Mouse (Mus musculus): ENCODE measurements around the gene Pparg. TPM values are rescaled to one million over a fixed set of nuclear protein-coding genes. Genes with fewer than 3 reads are reported as not detected.

Gene Pparg
- polyA plus RNA-seq, 1 experiment from 2014 or later = not detected

DNA sequence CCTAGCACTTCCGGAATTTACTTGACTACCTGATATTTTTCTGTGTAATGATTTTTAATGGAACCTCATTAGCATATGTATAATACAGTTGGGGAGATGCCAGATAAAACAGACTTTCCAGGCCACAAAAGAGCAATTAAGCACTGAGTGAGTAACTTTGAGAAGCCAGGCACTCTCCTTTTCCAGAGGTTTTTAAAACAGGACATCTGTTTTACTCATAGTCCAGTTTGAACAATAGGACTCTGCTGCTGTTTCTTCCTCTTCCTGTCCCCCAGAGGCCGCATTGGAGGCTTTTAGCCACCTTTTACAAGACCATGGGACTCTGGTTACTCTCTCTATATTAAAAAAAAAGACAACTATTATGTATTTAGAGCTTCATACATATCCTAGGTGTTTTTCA lies 72.0 kb downstream of the Pparg start:
- no peak overlapping the region for H3K27ac ChIP-seq
- no peaks in the 10 kb centered on the region for H3K27me3 ChIP-seq
- no peak overlapping the region for H3K9ac ChIP-seq
- no peaks in the 10 kb centered on the region for H3K36me3 ChIP-seq (ENCODE audit: poor library complexity, severe bottlenecking)
- H3K9me3 ChIP-seq (replicated peaks) = no peaks in the 10 kb centered on the region
- H3K4me1 ChIP-seq = peaks cover 4% of the 10 kb centered on the region; the same call in 1 of the 2 replicates
- H3K4me3 ChIP-seq = no peak overlapping the region
- H3K4me2 ChIP-seq = no peak overlapping the region
- ATAC-seq = no peak
- WGBS = 68% methylated on average over 2 of the region's 2 CpGs

- Histone ChIP-seq H3K4me1 (peaks cover 4% of the 10 kb centered on the region; the same call in 1 of the 2 replicates), H3K4me3 (no peak overlapping the region), H3K9ac (no peak overlapping the region), H3K4me2 (no peak overlapping the region), H3K27me3 (no peaks in the 10 kb centered on the region), H3K9me3 (replicated peaks) (no peaks in the 10 kb centered on the region), H3K36me3 (ENCODE audit: poor library complexity, severe bottlenecking) (no peaks in the 10 kb centered on the region), H3K27ac (no peak overlapping the region)
- ATAC-seq = no peak
- 92% methylated on average over 1 of the region's 1 CpGs for WGBS
Measured at GRCm38 (mm10) chr6:115434054-115434453, 73.3 kb downstream of the Pparg start.

DNA sequence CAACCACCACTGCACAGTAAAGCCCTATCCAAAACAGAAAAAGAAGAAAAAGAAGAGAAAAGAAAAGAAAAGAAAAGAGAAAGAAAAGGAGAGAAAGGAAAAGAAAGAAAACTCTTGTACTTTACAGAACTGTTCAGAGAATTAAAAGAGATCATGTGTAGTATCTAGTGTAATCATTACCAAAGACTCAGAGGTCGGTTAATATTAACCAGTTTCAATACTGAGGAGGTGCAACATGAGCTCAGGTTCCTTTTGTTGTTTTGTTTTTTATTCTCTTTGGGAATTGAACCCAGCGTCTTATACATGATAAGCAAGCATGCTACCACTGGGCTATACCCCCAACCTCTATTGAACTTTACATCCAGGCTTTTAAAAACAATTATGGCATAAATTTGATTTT lies 74.1 kb downstream of the Pparg start:
- Histone ChIP-seq H3K9me3 (replicated peaks) (no peaks in the 10 kb centered on the region), H3K4me3 (no peak overlapping the region), H3K4me2 (no peak overlapping the region), H3K4me1 (peaks cover 4% of the 10 kb centered on the region; the same call in 1 of the 2 replicates), H3K27me3 (no peaks in the 10 kb centered on the region), H3K36me3 (ENCODE audit: poor library complexity, severe bottlenecking) (no peaks in the 10 kb centered on the region), H3K9ac (no peak overlapping the region), H3K27ac (no peak overlapping the region)
- ATAC-seq = no peak
- WGBS = 83% methylated on average over 2 of the region's 2 CpGs

DNA sequence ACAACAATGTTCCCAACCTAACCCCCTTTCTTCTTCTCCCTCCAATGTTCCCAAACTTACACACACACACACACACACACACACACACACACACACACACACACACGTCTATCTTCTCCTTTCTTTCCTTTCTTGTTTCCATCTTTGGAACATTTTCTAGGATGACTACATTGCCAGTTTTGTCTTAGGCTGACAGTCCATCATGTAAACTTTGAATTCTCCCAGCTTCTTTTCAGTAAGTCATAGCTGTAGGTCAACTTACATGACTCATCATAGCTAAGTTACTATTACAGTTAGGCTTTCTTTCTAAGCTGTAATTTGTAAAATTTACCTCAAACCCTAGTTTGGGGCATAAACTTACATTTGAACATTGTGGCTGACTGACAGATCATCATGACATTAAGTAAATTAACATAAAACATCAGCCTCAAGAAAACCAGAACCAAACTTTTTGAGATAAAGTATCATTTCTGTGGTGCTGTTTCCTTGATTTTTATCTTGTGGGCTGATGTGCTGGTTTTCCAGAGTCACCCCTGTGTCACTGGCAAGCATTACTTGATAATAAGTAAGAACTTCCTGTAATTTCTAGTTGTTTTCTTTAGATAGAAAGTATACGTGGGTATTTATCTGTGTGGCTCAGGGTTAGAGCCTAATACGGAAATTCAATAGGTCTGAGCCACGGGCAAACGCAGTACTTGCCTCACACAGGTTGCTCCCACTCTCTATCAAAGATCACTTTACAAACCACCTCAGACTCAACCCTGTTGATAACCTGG lies 79.7 kb downstream of the Pparg start:
- ATAC-seq = no peak
- no peaks in the 10 kb centered on the region for H3K36me3 ChIP-seq (ENCODE audit: poor library complexity, severe bottlenecking)
- no peak overlapping the region for H3K4me2 ChIP-seq
- no peak overlapping the region for H3K4me3 ChIP-seq
- no peaks in the 10 kb centered on the region for H3K9me3 ChIP-seq (replicated peaks)
- no peaks in the 10 kb centered on the region for H3K4me1 ChIP-seq
- WGBS = 83% methylated on average over 5 of the region's 5 CpGs
- H3K9ac ChIP-seq = no peak overlapping the region
- H3K27ac ChIP-seq = no peak overlapping the region
- no peaks in the 10 kb centered on the region for H3K27me3 ChIP-seq

- no peaks in the 10 kb centered on the region for H3K4me1 ChIP-seq
- H3K27ac ChIP-seq = no peak overlapping the region
- no peak for ATAC-seq
- 79% methylated on average over 1 of the region's 1 CpGs for WGBS
- H3K4me3 ChIP-seq = no peak overlapping the region
- H3K9ac ChIP-seq = no peak overlapping the region
- H3K36me3 ChIP-seq (ENCODE audit: poor library complexity, severe bottlenecking) = no peaks in the 10 kb centered on the region
- no peaks in the 10 kb centered on the region for H3K9me3 ChIP-seq (replicated peaks)
- H3K27me3 ChIP-seq = no peaks in the 10 kb centered on the region
- no peak overlapping the region for H3K4me2 ChIP-seq
Measured at GRCm38 (mm10) chr6:115452501-115452900, 91.8 kb downstream of the Pparg start.

DNA sequence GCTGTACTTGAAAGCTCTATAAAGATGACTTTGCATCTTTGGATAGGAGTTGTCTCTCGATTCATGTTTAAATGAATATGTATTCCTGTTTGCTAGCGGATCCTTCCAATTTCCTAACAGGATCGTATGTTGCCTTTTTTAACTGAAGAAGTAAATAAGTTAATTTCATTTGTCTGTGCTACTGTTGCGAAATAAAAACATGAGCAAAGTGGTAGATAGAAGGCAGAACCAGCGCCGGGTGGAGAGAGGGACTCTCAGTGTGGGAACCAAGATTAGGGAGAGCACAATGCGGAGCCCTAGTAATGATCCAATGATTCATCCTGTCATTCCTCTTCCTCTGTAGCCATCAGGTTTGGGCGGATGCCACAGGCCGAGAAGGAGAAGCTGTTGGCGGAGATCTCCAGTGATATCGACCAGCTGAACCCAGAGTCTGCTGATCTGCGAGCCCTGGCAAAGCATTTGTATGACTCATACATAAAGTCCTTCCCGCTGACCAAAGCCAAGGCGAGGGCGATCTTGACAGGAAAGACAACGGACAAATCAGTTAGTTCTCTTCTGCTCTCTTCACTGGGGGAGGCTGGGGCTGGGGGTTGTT lies 102.1 kb downstream of the Pparg start:
- Histone ChIP-seq H3K4me3 (no peak overlapping the region), H3K9ac (no peak overlapping the region), H3K36me3 (ENCODE audit: poor library complexity, severe bottlenecking) (no peaks in the 10 kb centered on the region), H3K27me3 (no peaks in the 10 kb centered on the region), H3K27ac (no peak overlapping the region), H3K4me2 (no peak overlapping the region), H3K9me3 (replicated peaks) (no peaks in the 10 kb centered on the region; the same call in 1 of the 2 replicates), H3K4me1 (no peaks in the 10 kb centered on the region; the same call in 1 of the 2 replicates)
- 90% methylated on average over 16 of the region's 16 CpGs for WGBS
- no peak for ATAC-seq

GRCm38 (mm10) chr6:115463338-115463737 lies 102.6 kb downstream of the Pparg start:
- H3K9me3 ChIP-seq (replicated peaks) = no peaks in the 10 kb centered on the region; the same call in 1 of the 2 replicates
- WGBS = 85% methylated on average over 2 of the region's 2 CpGs
- no peaks in the 10 kb centered on the region for H3K27me3 ChIP-seq
- no peak overlapping the region for H3K4me3 ChIP-seq
- no peaks in the 10 kb centered on the region for H3K36me3 ChIP-seq (ENCODE audit: poor library complexity, severe bottlenecking)
- H3K9ac ChIP-seq = no peak overlapping the region
- H3K4me2 ChIP-seq = no peak overlapping the region
- ATAC-seq = no peak
- no peaks in the 10 kb centered on the region; the same call in 1 of the 2 replicates for H3K4me1 ChIP-seq
- H3K27ac ChIP-seq = no peak overlapping the region

- no peak for ATAC-seq
- no peak overlapping the region for H3K4me2 ChIP-seq
- no peaks in the 10 kb centered on the region for H3K36me3 ChIP-seq (ENCODE audit: poor library complexity, severe bottlenecking)
- 29% methylated on average over 3 of the region's 3 CpGs for WGBS
- no peak overlapping the region for H3K4me3 ChIP-seq
- H3K9me3 ChIP-seq (replicated peaks) = no peaks in the 10 kb centered on the region
- peaks cover 7% of the 10 kb centered on the region for H3K4me1 ChIP-seq
- no peak overlapping the region for H3K9ac ChIP-seq
- no peaks in the 10 kb centered on the region for H3K27me3 ChIP-seq
- no peak overlapping the region for H3K27ac ChIP-seq
Measured at GRCm38 (mm10) chr6:115464661-115465060, 103.9 kb downstream of the Pparg start.

DNA sequence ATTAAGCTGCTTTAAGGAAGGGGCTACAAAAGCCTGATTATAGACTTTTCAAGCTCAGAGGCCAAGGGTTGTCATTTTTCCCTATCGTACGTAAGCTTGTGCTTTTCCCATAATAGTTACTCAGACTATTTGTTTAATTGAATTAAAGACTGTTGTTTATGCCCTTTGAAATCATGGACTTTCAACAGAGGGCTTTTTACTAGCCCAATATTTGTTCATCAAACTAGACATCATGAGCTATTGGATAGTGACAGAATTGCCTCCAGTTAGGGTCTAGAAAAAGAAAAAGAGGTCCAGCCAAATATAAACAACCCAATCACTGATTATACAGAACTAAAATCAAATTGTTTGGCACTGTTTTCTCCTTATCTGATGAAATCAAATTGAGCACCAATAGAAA lies 104.7 kb downstream of the Pparg start:
- H3K27ac ChIP-seq = no peak overlapping the region
- H3K4me1 ChIP-seq = peaks cover 13% of the 10 kb centered on the region
- H3K9ac ChIP-seq = no peak overlapping the region
- H3K9me3 ChIP-seq (replicated peaks) = no peaks in the 10 kb centered on the region
- no peak overlapping the region for H3K4me3 ChIP-seq
- no peak for ATAC-seq
- no peaks in the 10 kb centered on the region for H3K36me3 ChIP-seq (ENCODE audit: poor library complexity, severe bottlenecking)
- 32% methylated on average over 2 of the region's 2 CpGs for WGBS
- H3K4me2 ChIP-seq = no peak overlapping the region
- no peaks in the 10 kb centered on the region for H3K27me3 ChIP-seq

- H3K4me1 ChIP-seq = peaks cover 13% of the 10 kb centered on the region
- no peaks in the 10 kb centered on the region for H3K27me3 ChIP-seq
- H3K4me3 ChIP-seq = no peak overlapping the region
- no peak overlapping the region for H3K4me2 ChIP-seq
- no peaks in the 10 kb centered on the region for H3K9me3 ChIP-seq (replicated peaks)
- 18% methylated on average over 4 of the region's 4 CpGs for WGBS
- H3K36me3 ChIP-seq (ENCODE audit: poor library complexity, severe bottlenecking) = no peaks in the 10 kb centered on the region
- ATAC-seq = peak; percentile 50; the same call in 1 of the 2 replicates
- no peak overlapping the region for H3K27ac ChIP-seq
- no peak overlapping the region for H3K9ac ChIP-seq
Measured at GRCm38 (mm10) chr6:115465876-115466275, 105.1 kb downstream of the Pparg start.

- no peak overlapping the region for H3K4me3 ChIP-seq
- no peaks in the 10 kb centered on the region for H3K36me3 ChIP-seq (ENCODE audit: poor library complexity, severe bottlenecking)
- H3K27me3 ChIP-seq = no peaks in the 10 kb centered on the region
- 74% methylated on average over 3 of the region's 3 CpGs for WGBS
- H3K9ac ChIP-seq = no peak overlapping the region
- peaks cover 13% of the 10 kb centered on the region for H3K4me1 ChIP-seq
- ATAC-seq = no peak
- no peaks in the 10 kb centered on the region for H3K9me3 ChIP-seq (replicated peaks)
- H3K4me2 ChIP-seq = no peak overlapping the region
- H3K27ac ChIP-seq = no peak overlapping the region
Measured at GRCm38 (mm10) chr6:115466601-115467000, 105.8 kb downstream of the Pparg start.

- no peaks in the 10 kb centered on the region for H3K36me3 ChIP-seq (ENCODE audit: poor library complexity, severe bottlenecking)
- no peak overlapping the region for H3K4me3 ChIP-seq
- no peak overlapping the region for H3K27ac ChIP-seq
- H3K9ac ChIP-seq = no peak overlapping the region
- H3K9me3 ChIP-seq (replicated peaks) = no peaks in the 10 kb centered on the region
- peaks cover 13% of the 10 kb centered on the region for H3K4me1 ChIP-seq
- no peaks in the 10 kb centered on the region for H3K27me3 ChIP-seq
- H3K4me2 ChIP-seq = no peak overlapping the region
- WGBS = 57% methylated on average over 3 of the region's 3 CpGs
- no peak for ATAC-seq
Measured at GRCm38 (mm10) chr6:115469666-115470581, 109.2 kb downstream of the Pparg start.
